Mouse (Mus musculus): ENCODE results near the gene Csrp3. TPM values are rescaled to one million over a fixed set of nuclear protein-coding genes. Genes with fewer than 3 reads are reported as not detected.

Gene Csrp3
- polyA plus RNA-seq, 1 experiment from 2014 or later = 0.53 TPM

- ATAC-seq (replicated peaks) = peak; percentile 77
- Histone ChIP-seq H3K4me1 (peaks cover 15% of the 10 kb centered on the region), H3K27me3 (replicated peaks) (peaks cover 37% of the 10 kb centered on the region), H3K36me3 (replicated peaks) (no peaks in the 10 kb centered on the region), H3K9me3 (no peaks in the 10 kb centered on the region), H3K4me3 (peak within 1 kb of the TSS; percentile 58), H3K27ac (no peak within 1 kb of the TSS), H3K4me2 (peak within 1 kb of the TSS; percentile 98), H3K9ac (peak within 1 kb of the TSS; percentile 44)
- 0% methylated on average over 30 of the region's 41 CpGs for WGBS
Observed at GRCm38 (mm10) chr7:48881486-48881885, 33.7 kb upstream of the Csrp3 start, which contains the start of gene E2f8. E2f8 (minus strand) TSS chr7:48881596.

- Histone ChIP-seq H3K27me3 (replicated peaks) (peaks cover 37% of the 10 kb centered on the region), H3K36me3 (replicated peaks) (no peaks in the 10 kb centered on the region), H3K4me3 (peak overlapping the region; percentile 58), H3K9ac (peak overlapping the region; percentile 44), H3K9me3 (no peaks in the 10 kb centered on the region), H3K27ac (no peak overlapping the region), H3K4me2 (peak overlapping the region; percentile 98), H3K4me1 (peaks cover 15% of the 10 kb centered on the region)
- WGBS = under 1% methylated on average over 65 of the region's 77 CpGs
- peak; percentile 99 for ATAC-seq (replicated peaks)
Observed at GRCm38 (mm10) chr7:48880591-48881481, 33.0 kb upstream of the Csrp3 start.

GRCm38 (mm10) chr7:48879574-48879973 is 31.7 kb upstream of the Csrp3 start:
- no peak for ATAC-seq (replicated peaks)
- 49% methylated on average over 3 of the region's 3 CpGs for WGBS
- H3K4me1 ChIP-seq = peaks cover 15% of the 10 kb centered on the region
- H3K27ac ChIP-seq = no peak overlapping the region
- H3K4me2 ChIP-seq = peak overlapping the region; percentile 16; the same call in 1 of the 2 replicates
- H3K27me3 ChIP-seq (replicated peaks) = peaks cover 34% of the 10 kb centered on the region
- H3K9me3 ChIP-seq = no peaks in the 10 kb centered on the region
- no peak overlapping the region for H3K4me3 ChIP-seq
- no peaks in the 10 kb centered on the region for H3K36me3 ChIP-seq (replicated peaks)
- no peak overlapping the region for H3K9ac ChIP-seq

- H3K4me2 ChIP-seq = no peak overlapping the region
- no peak overlapping the region for H3K9ac ChIP-seq
- 89% methylated on average over 15 of the region's 15 CpGs for WGBS
- peaks cover 21% of the 10 kb centered on the region for H3K27me3 ChIP-seq (replicated peaks)
- ATAC-seq (replicated peaks) = no peak
- H3K36me3 ChIP-seq (replicated peaks) = no peaks in the 10 kb centered on the region
- H3K4me3 ChIP-seq = no peak overlapping the region
- no peaks in the 10 kb centered on the region for H3K9me3 ChIP-seq
- H3K27ac ChIP-seq = no peak overlapping the region
- H3K4me1 ChIP-seq = peaks cover 15% of the 10 kb centered on the region
Observed at GRCm38 (mm10) chr7:48877786-48878390, 30.1 kb upstream of the Csrp3 start.

- H3K4me2 ChIP-seq = no peak overlapping the region
- no peak overlapping the region for H3K9ac ChIP-seq
- 71% methylated on average over 4 of the region's 4 CpGs for WGBS
- H3K9me3 ChIP-seq = no peaks in the 10 kb centered on the region
- no peaks in the 10 kb centered on the region for H3K36me3 ChIP-seq (replicated peaks)
- no peak overlapping the region for H3K4me3 ChIP-seq
- H3K4me1 ChIP-seq = peaks cover 7% of the 10 kb centered on the region
- no peak overlapping the region for H3K27ac ChIP-seq
- ATAC-seq (replicated peaks) = no peak
- peaks cover 7% of the 10 kb centered on the region for H3K27me3 ChIP-seq (replicated peaks)
Observed at GRCm38 (mm10) chr7:48876526-48876925, 28.7 kb upstream of the Csrp3 start.

GRCm38 (mm10) chr7:48875096-48875495 is 27.3 kb upstream of the Csrp3 start:
- Histone ChIP-seq H3K4me1 (no peaks in the 10 kb centered on the region), H3K27ac (no peak overlapping the region), H3K36me3 (replicated peaks) (no peaks in the 10 kb centered on the region), H3K4me3 (no peak overlapping the region), H3K9ac (no peak overlapping the region), H3K27me3 (replicated peaks) (no peaks in the 10 kb centered on the region), H3K4me2 (no peak overlapping the region), H3K9me3 (no peaks in the 10 kb centered on the region)
- no peak for ATAC-seq (replicated peaks)
- 91% methylated on average over 14 of the region's 14 CpGs for WGBS

- WGBS = 93% methylated on average over 11 of the region's 11 CpGs
- no peak for ATAC-seq (replicated peaks)
- H3K9ac ChIP-seq = no peak overlapping the region
Observed at GRCm38 (mm10) chr7:48871292-48871691, 23.5 kb upstream of the Csrp3 start.

GRCm38 (mm10) chr7:48870579-48871180 is 22.8 kb upstream of the Csrp3 start:
- WGBS = 93% methylated on average over 21 of the region's 21 CpGs
- Histone ChIP-seq H3K9me3 (no peaks in the 10 kb centered on the region), H3K4me1 (no peaks in the 10 kb centered on the region; the same call in 1 of the 2 replicates), H3K9ac (no peak overlapping the region), H3K27me3 (replicated peaks) (no peaks in the 10 kb centered on the region), H3K4me2 (no peak overlapping the region), H3K36me3 (replicated peaks) (no peaks in the 10 kb centered on the region), H3K27ac (no peak overlapping the region), H3K4me3 (no peak overlapping the region)
- ATAC-seq (replicated peaks) = no peak

More at GRCm38 (mm10) chr7:48871292-48871691, 23.5 kb upstream of the Csrp3 start:
- H3K4me1 ChIP-seq = no peaks in the 10 kb centered on the region; the same call in 1 of the 2 replicates
- H3K36me3 ChIP-seq (replicated peaks) = no peaks in the 10 kb centered on the region
- H3K27me3 ChIP-seq (replicated peaks) = no peaks in the 10 kb centered on the region
- no peak overlapping the region for H3K4me2 ChIP-seq
- no peak overlapping the region for H3K27ac ChIP-seq
- H3K4me3 ChIP-seq = no peak overlapping the region
- H3K9me3 ChIP-seq = no peaks in the 10 kb centered on the region

GRCm38 (mm10) chr7:48870144-48870543 is 22.3 kb upstream of the Csrp3 start:
- Histone ChIP-seq H3K27me3 (replicated peaks) (no peaks in the 10 kb centered on the region), H3K9ac (no peak overlapping the region), H3K9me3 (no peaks in the 10 kb centered on the region), H3K4me1 (no peaks in the 10 kb centered on the region; the same call in 1 of the 2 replicates), H3K4me3 (no peak overlapping the region), H3K4me2 (no peak overlapping the region), H3K27ac (no peak overlapping the region), H3K36me3 (replicated peaks) (no peaks in the 10 kb centered on the region)
- no peak for ATAC-seq (replicated peaks)
- 91% methylated on average over 6 of the region's 6 CpGs for WGBS

GRCm38 (mm10) chr7:48867576-48867975 is 19.7 kb upstream of the Csrp3 start:
- Histone ChIP-seq H3K9ac (no peak overlapping the region), H3K4me2 (no peak overlapping the region), H3K27me3 (replicated peaks) (no peaks in the 10 kb centered on the region), H3K4me1 (no peaks in the 10 kb centered on the region; the same call in 1 of the 2 replicates), H3K9me3 (no peaks in the 10 kb centered on the region), H3K4me3 (no peak overlapping the region), H3K36me3 (replicated peaks) (no peaks in the 10 kb centered on the region), H3K27ac (no peak overlapping the region)
- 88% methylated on average over 18 of the region's 18 CpGs for WGBS
- ATAC-seq (replicated peaks) = no peak

GRCm38 (mm10) chr7:48864671-48865458 is 17.0 kb upstream of the Csrp3 start:
- Histone ChIP-seq H3K4me2 (no peak overlapping the region), H3K36me3 (replicated peaks) (no peaks in the 10 kb centered on the region), H3K4me1 (no peaks in the 10 kb centered on the region; the same call in 1 of the 2 replicates), H3K27ac (no peak overlapping the region), H3K9ac (no peak overlapping the region), H3K4me3 (no peak overlapping the region), H3K9me3 (no peaks in the 10 kb centered on the region), H3K27me3 (replicated peaks) (no peaks in the 10 kb centered on the region)
- ATAC-seq (replicated peaks) = no peak
- WGBS = 90% methylated on average over 9 of the region's 9 CpGs

GRCm38 (mm10) chr7:48864199-48864598 is 16.4 kb upstream of the Csrp3 start:
- no peak overlapping the region for H3K27ac ChIP-seq
- H3K4me3 ChIP-seq = no peak overlapping the region
- no peak for ATAC-seq (replicated peaks)
- no peak overlapping the region for H3K4me2 ChIP-seq
- no peaks in the 10 kb centered on the region for H3K36me3 ChIP-seq (replicated peaks)
- no peaks in the 10 kb centered on the region for H3K27me3 ChIP-seq (replicated peaks)
- no peaks in the 10 kb centered on the region for H3K9me3 ChIP-seq
- H3K4me1 ChIP-seq = no peaks in the 10 kb centered on the region; the same call in 1 of the 2 replicates
- H3K9ac ChIP-seq = no peak overlapping the region
